Mouse (Mus musculus): ENCODE data around the gene Sst.

The Sst gene

DNA sequence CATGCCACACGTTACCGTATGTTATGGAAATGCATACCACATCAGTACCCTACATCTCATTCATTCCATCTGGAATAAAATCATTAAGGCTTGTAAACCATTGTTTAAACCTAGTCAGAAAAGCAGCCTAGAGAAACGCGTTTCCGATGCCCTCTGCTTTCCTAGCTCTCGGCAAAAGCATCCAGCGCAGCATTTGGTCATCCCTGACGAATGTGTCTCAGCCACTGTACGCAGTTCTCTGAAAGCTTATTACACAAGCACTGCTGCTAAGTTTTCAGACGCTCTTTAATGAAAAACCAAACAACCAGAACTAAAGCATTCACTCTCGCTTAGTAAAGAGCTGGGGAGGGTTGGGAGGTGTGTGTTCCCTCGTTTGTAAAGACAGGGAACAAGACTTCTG lies 5.7 kb downstream of the Sst start:
- no peak for DNase-seq

DNA sequence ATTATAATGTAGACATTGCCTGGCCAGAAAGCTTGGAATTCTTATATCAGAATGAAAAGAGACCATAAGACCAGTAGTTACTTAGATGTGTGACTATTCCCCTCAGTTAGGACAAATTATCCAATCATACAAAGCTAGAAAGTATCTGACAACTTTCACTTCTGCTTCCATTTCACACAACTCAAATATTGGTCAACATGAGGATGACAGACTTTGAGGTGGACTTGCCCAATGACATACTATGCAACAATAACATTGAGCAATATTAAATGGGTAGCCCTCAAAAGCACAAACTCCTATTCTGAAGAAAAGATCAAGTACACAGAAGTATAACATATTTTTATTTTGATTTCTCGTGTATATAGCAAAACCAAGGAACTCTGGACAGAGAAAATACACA lies 35.5 kb downstream of the Sst start:
- DNase-seq: no peak

DNA sequence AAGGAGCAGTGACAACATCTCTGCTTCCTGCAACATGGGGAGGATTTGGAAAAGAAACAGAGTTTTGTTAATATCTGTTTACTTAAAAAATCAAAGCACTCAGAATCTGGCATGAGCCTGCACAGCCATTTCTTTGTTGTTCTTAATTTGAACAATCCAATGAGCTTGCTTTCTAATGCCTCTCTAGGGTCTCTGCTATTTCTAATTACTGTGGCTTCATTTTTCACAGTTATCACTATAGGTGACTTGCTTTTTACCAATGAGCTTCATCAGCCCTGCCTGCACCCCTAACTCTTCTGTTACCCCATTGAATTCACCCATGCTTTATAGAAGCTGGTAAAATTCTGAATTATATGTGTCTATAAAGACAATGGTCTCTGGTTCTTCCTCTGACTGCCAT lies 41.0 kb downstream of the Sst start:
- no peak for DNase-seq

GRCm38 (mm10) chr16:23849176-23849575 lies 41.6 kb downstream of the Sst start:
- DNase-seq: no peak

- DNase-seq: peak; percentile 1 to 29
Measured at GRCm38 (mm10) chr16:23844622-23845021, 46.1 kb downstream of the Sst start.

DNA sequence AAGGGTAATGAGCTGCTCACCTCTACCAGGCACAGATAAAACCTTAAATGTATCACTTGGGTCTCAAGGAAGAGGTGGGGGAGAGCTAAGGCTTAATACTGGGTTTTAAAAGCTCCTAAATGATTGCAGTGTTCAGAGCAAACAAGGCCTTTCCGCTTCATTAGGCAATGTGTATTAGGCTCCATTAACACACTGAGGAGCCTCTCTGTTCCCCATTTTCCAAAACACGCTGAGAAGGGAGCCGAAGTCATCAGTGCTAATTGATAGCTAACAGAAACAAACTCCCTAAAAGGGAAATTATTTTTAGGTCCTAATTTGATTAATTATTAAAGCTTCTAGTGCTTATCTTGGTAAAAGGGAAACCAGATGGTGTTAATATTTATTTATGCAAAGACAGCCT lies 48.1 kb downstream of the Sst start:
- DNase-seq: no peak
